In the genomic region with DNA sequence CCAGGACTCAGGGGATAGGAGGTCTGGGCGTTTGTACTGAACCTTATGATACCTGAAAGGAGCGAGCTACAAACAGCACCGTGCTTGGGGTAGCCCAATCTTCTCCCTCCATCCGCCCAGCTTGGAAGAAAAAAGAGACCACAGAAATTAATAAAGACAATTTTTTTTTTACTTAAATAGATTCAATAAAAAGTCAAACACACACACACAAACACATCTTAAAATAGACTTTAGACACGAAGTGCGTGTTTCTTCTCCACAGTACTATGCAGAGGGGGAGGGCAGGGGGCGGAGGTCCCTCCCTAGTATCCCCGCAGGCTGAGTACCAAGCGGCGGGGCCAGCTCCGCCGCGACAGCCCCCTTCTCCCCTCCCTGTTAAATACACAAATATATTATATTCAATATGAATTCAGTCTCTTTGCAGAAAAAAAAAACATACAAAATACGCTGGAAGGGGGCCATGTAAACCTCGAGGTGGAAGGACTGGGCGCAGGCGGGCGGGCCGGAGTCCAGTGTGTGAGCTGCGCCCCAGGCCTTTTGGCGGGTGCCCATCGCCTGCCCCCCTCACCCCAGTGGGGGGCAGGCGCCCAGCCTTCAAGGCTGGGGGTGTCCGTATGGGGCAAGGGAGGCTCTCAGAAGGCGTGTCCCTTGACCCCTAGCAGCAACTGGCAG, we compare ENCODE assay signal across 9 mouse cellular contexts. TPM values are rescaled to one million over a fixed set of nuclear protein-coding genes. Genes with fewer than 3 reads are reported as not detected.
DNase-seq lines count a peak whose midpoint lies in the region; ATAC-seq and TF ChIP-seq lines count a peak whose summit lies in the region.
"Had no signal": no experiment of that assay in that cellular context is flagged by ENCODE, and none has a peak within 500 bp of the region (broad histone marks: within the 10 kb centered on the region; RNA-seq: fewer than 3 reads in every experiment).

No protein-coding gene starts in this region.

- peak overlapping the region; percentile 75 for H3K9ac ChIP-seq in embryonic facial prominence, embryonic 14.5 days (ENCODE audit: low read depth, low read length)
- peak overlapping the region; percentile 54 for H3K9ac ChIP-seq in limb, embryonic 15.5 days

- H3ac ChIP-seq in C2C12 (ENCODE audit: control insufficient read depth, insufficient read length, low read depth), result peak overlapping the region; percentile 80

- H3K79me3 ChIP-seq in C2C12 (ENCODE audit: low read depth), result peaks cover 17% of the 10 kb centered on the region

- H3K79me2 ChIP-seq in C2C12 (ENCODE audit: control insufficient read depth, insufficient read depth), result peaks cover 37% of the 10 kb centered on the region

- peaks cover 30% of the 10 kb centered on the region for H3K27me3 ChIP-seq in heart, embryonic 10.5 days (ENCODE audit: insufficient read depth, poor library complexity, severe bottlenecking)
- no peaks in the 10 kb centered on the region for H3K27me3 ChIP-seq in C2C12 (ENCODE audit: control insufficient read depth, insufficient read depth, insufficient read length)
- peaks cover 16% of the 10 kb centered on the region for H3K27me3 ChIP-seq in embryonic facial prominence, embryonic 14.5 days (replicated peaks; ENCODE audit: control insufficient read depth, insufficient read depth, low read length)
- H3K27me3 ChIP-seq in limb, embryonic 15.5 days, result peaks cover 15% of the 10 kb centered on the region
- H3K27me3 ChIP-seq: Patski had no signal

- TF ChIP-seq CTCF in C2C12 (IDR thresholded peaks at IDR 0.05; ENCODE audit: control insufficient read depth, insufficient read depth, insufficient read length), result no peak

- H3K36me3 ChIP-seq in heart, embryonic 10.5 days, result peaks cover 31% of the 10 kb centered on the region
- peaks cover 16% of the 10 kb centered on the region for H3K36me3 ChIP-seq in C2C12 (ENCODE audit: control insufficient read depth, insufficient read depth)
- H3K36me3 ChIP-seq in embryonic facial prominence, embryonic 14.5 days (ENCODE audit: control insufficient read depth, insufficient read depth, low read length), result peaks cover 33% of the 10 kb centered on the region
- peaks cover 31% of the 10 kb centered on the region for H3K36me3 ChIP-seq in limb, embryonic 15.5 days

- no peak for ATAC-seq in embryonic facial prominence, embryonic 14.5 days (ENCODE audit: low read depth)
- ATAC-seq in limb, embryonic 15.5 days (ENCODE audit: insufficient number of reproducible peaks, low FRiP score, low TSS enrichment, low read depth), result no peak

- peak overlapping the region; percentile 97 for H3K4me2 ChIP-seq in embryonic facial prominence, embryonic 14.5 days (ENCODE audit: low read depth, low read length)
- peak overlapping the region; percentile 96 for H3K4me2 ChIP-seq in limb, embryonic 15.5 days

- no peaks in the 10 kb centered on the region for H3K9me3 ChIP-seq in heart, embryonic 10.5 days
- H3K9me3 ChIP-seq in embryonic facial prominence, embryonic 14.5 days (ENCODE audit: control insufficient read depth, low read length), result no peaks in the 10 kb centered on the region
- no peaks in the 10 kb centered on the region for H3K9me3 ChIP-seq in limb, embryonic 15.5 days

- peaks cover 67% of the 10 kb centered on the region for H3K4me1 ChIP-seq in heart, embryonic 10.5 days
- H3K4me1 ChIP-seq in embryonic facial prominence, embryonic 14.5 days (ENCODE audit: control insufficient read depth, insufficient read depth, low read length), result peaks cover 37% of the 10 kb centered on the region
- H3K4me1 ChIP-seq in limb, embryonic 15.5 days, result peaks cover 59% of the 10 kb centered on the region

- no peak for DNase-seq in heart, embryonic 10.5 days (ENCODE audit: low spot score)
- DNase-seq in heart, postnatal 4 days, result no peak
- DNase-seq in embryonic facial prominence, embryonic 14.5 days (ENCODE audit: low spot score), result no peak
- no peak for DNase-seq in adrenal gland, adult 8-10 months
- no peak for DNase-seq in ovary, adult 18-20 months (ENCODE audit: low spot score)
- DNase-seq in layer of hippocampus, postnatal 36 days, result no peak

- H3K27ac ChIP-seq in heart, embryonic 10.5 days, result peak overlapping the region; percentile 90
- H3K27ac ChIP-seq in embryonic facial prominence, embryonic 14.5 days (replicated peaks; ENCODE audit: low read depth, low read length), result peak overlapping the region; percentile 82
- H3K27ac ChIP-seq in limb, embryonic 15.5 days, result peak overlapping the region; percentile 80

- WGBS in heart, embryonic 10.5 days, result 4% methylated on average over 25 of the region's 25 CpGs
- WGBS in embryonic facial prominence, embryonic 14.5 days, result 4% methylated on average over 20 of the region's 25 CpGs
- WGBS in limb, embryonic 15.5 days, result 2% methylated on average over 25 of the region's 25 CpGs

- H3K4me3 ChIP-seq in heart, embryonic 10.5 days, result peak overlapping the region; percentile 75
- H3K4me3 ChIP-seq in C2C12 (ENCODE audit: insufficient read depth, poor library complexity, severe bottlenecking), result peak overlapping the region; percentile 84
- peak overlapping the region; percentile 62 for H3K4me3 ChIP-seq in embryonic facial prominence, embryonic 14.5 days (ENCODE audit: low read depth, low read length)
- H3K4me3 ChIP-seq in limb, embryonic 15.5 days, result peak overlapping the region; percentile 55

TF ChIP-seq in C2C12, 6 proteins besides CTCF, POLR2A, EP300 and RAD21:
- TF ChIP-seq MAX (IDR thresholded peaks at IDR 0.05) (no peak), USF1 (IDR thresholded peaks at IDR 0.05; ENCODE audit: low read depth) (no peak), FOSL1 (IDR thresholded peaks at IDR 0.05; ENCODE audit: insufficient read depth, low read length, poor library complexity, severe bottlenecking) (no peak), MYOG (IDR thresholded peaks at IDR 0.05; ENCODE audit: control insufficient read depth, extremely low read depth, insufficient read length) (no peak), MYOD1 (IDR thresholded peaks at IDR 0.05; ENCODE audit: control insufficient read depth, insufficient read length, low read depth) (no peak), CEBPB (IDR thresholded peaks at IDR 0.05; ENCODE audit: low read depth) (no peak)

RNA-seq across cellular contexts. Expression of a gene that starts 1.6 kb away (rescaled TPM):
- 9.5 and 11.4 TPM in 2 replicates for polyA plus RNA-seq in heart, embryonic 10.5 days (2016; fragmentation: Nextera tagmentation; extraction: Ambion mirVana)
- 10 to 100 TPM; 12.3 to 12.4 TPM for total RNA-seq in heart, postnatal 4 days (2021)
- polyA plus RNA-seq in C2C12 (2012; fragmentation: generic; extraction: Trizol), result 158 TPM
- polyA plus RNA-seq in embryonic facial prominence, embryonic 14.5 days (2014; fragmentation: Nextera tagmentation; extraction: Ambion mirVana), result 16.8 and 18.4 TPM in 2 replicates
- polyA plus RNA-seq in limb, embryonic 15.5 days (2015; fragmentation: Nextera tagmentation; extraction: Ambion mirVana), result 30.4 and 42.5 TPM in 2 replicates
- total RNA-seq in adrenal gland, adult 8-10 months (2022), result 100 to 1,000 TPM in 1 of 4 experiments, 10 to 100 TPM in 3; 39.9 to 211 (median 52.4) TPM
- total RNA-seq in layer of hippocampus, postnatal 36 days (2021), result 10 to 100 TPM; 59.9 to 73.6 TPM

RNA-seq across cellular contexts. Expression of a gene that starts 7.3 kb away (rescaled TPM):
- polyA plus RNA-seq in heart, embryonic 10.5 days (2016; fragmentation: Nextera tagmentation; extraction: Ambion mirVana), result 104 and 119 TPM in 2 replicates
- total RNA-seq in heart, postnatal 4 days (2021), result 10 to 100 TPM; 61.8 to 69.1 TPM
- 145 TPM for polyA plus RNA-seq in C2C12 (2012; fragmentation: generic; extraction: Trizol)
- polyA plus RNA-seq in embryonic facial prominence, embryonic 14.5 days (2014; fragmentation: Nextera tagmentation; extraction: Ambion mirVana), result 73.7 and 88.9 TPM in 2 replicates
- polyA plus RNA-seq in limb, embryonic 15.5 days (2015; fragmentation: Nextera tagmentation; extraction: Ambion mirVana), result 95.2 and 95.6 TPM in 2 replicates
- total RNA-seq in adrenal gland, adult 8-10 months (2022), result 100 to 1,000 TPM in 3 of 4 experiments, 10 to 100 TPM in 1; 89.0 to 142 (median 110) TPM
- 10 to 100 TPM; 35.3 to 36.8 TPM for total RNA-seq in layer of hippocampus, postnatal 36 days (2021)

RNA-seq across cellular contexts. Expression of a gene that starts 7.5 kb away (rescaled TPM):
- 810 and 835 TPM in 2 replicates for polyA plus RNA-seq in heart, embryonic 10.5 days (2016; fragmentation: Nextera tagmentation; extraction: Ambion mirVana)
- total RNA-seq in heart, postnatal 4 days (2021), result 100 to 1,000 TPM; 678 to 716 TPM
- polyA plus RNA-seq in C2C12 (2012; fragmentation: generic; extraction: Trizol), result 609 TPM
- polyA plus RNA-seq in embryonic facial prominence, embryonic 14.5 days (2014; fragmentation: Nextera tagmentation; extraction: Ambion mirVana), result 715 and 771 TPM in 2 replicates
- 635 and 681 TPM in 2 replicates for polyA plus RNA-seq in limb, embryonic 15.5 days (2015; fragmentation: Nextera tagmentation; extraction: Ambion mirVana)
- 100 to 1,000 TPM; 651 to 758 (median 708) TPM for total RNA-seq in adrenal gland, adult 8-10 months (2022)
- total RNA-seq in layer of hippocampus, postnatal 36 days (2021), result 100 to 1,000 TPM; 338 to 356 TPM

RNA-seq across cellular contexts. Expression of a gene that starts 7.7 kb away (rescaled TPM):
- polyA plus RNA-seq in heart, embryonic 10.5 days (2016; fragmentation: Nextera tagmentation; extraction: Ambion mirVana), result not detected in 2 replicates
- 1 to 10 TPM in 1 of 2 experiments, not detected in 1; 1.5 TPM for total RNA-seq in heart, postnatal 4 days (2021)
- not detected for polyA plus RNA-seq in C2C12 (2012; fragmentation: generic; extraction: Trizol)
- not detected in 2 replicates for polyA plus RNA-seq in embryonic facial prominence, embryonic 14.5 days (2014; fragmentation: Nextera tagmentation; extraction: Ambion mirVana)
- polyA plus RNA-seq in limb, embryonic 15.5 days (2015; fragmentation: Nextera tagmentation; extraction: Ambion mirVana), result not detected in 2 replicates
- 1 to 10 TPM in 2 of 4 experiments, not detected in 2; 1.7 to 2.3 TPM for total RNA-seq in adrenal gland, adult 8-10 months (2022)
- total RNA-seq in layer of hippocampus, postnatal 36 days (2021), result not detected

RNA-seq across cellular contexts. Expression of a gene that starts 13.5 kb away (rescaled TPM):
- 8.4 and 14.7 TPM in 2 replicates for polyA plus RNA-seq in heart, embryonic 10.5 days (2016; fragmentation: Nextera tagmentation; extraction: Ambion mirVana)
- total RNA-seq in heart, postnatal 4 days (2021), result 1 to 10 TPM; 2.2 to 2.6 TPM
- polyA plus RNA-seq in C2C12 (2012; fragmentation: generic; extraction: Trizol), result 7.0 TPM
- 13.1 and 15.3 TPM in 2 replicates for polyA plus RNA-seq in embryonic facial prominence, embryonic 14.5 days (2014; fragmentation: Nextera tagmentation; extraction: Ambion mirVana)
- polyA plus RNA-seq in limb, embryonic 15.5 days (2015; fragmentation: Nextera tagmentation; extraction: Ambion mirVana), result 26.9 and 28.8 TPM in 2 replicates
- total RNA-seq in adrenal gland, adult 8-10 months (2022), result 10 to 100 TPM in 2 of 4 experiments, 1 to 10 TPM in 2; 6.2 to 12.7 (median 10.5) TPM
- total RNA-seq in layer of hippocampus, postnatal 36 days (2021), result 1 to 10 TPM; 7.8 to 9.7 TPM
